Comparison of ENCODE assay signal across 9 mouse cellular contexts in the genomic region with DNA sequence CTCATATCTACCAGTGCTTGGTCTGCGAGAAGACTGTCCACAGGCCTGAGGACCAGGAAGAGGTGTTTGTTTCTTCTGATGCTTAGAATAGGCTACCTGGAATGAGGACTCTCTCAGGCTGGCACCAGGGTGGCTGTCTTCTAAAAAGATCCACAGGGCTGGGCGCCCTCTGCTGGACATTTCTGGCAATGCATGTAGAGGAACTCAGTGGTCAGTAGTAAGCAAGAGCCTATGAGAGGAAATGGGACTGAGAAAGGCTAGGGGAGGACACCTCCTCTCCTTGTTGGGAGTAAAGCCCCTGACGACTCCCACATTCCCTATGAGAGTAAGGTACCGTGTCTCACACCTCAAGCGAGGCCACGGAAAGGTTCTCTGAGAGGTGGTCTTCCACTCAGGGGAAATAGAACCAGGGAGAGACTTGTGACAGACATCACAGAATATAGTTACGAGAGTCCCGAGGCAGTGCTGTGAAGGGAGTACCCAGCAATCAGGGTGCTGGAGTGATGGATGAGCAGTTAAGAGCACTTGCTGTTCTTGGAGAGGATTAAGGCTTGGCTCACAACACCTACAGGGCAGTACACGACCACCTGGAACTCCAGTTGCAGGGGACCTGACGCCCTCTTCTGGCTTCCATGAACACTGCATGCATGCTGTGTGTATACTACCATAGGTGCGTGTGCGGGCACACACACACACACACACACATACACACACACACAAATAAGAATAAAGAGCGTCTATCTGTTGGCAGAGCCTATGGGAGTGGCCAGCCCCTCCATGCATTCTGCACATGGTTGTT. TPM values are rescaled to one million over a fixed set of nuclear protein-coding genes. Genes with fewer than 3 reads are reported as not detected.
DNase-seq lines count a peak whose midpoint lies in the region; ATAC-seq and TF ChIP-seq lines count a peak whose summit lies in the region.
"Had no signal": no experiment of that assay in that cellular context is flagged by ENCODE, and none has a peak within 500 bp of the region (broad histone marks: within the 10 kb centered on the region; RNA-seq: fewer than 3 reads in every experiment).

No protein-coding gene starts in this region.

- TF ChIP-seq POLR2A in lung, adult 2 months (IDR thresholded peaks at IDR 0.05; ENCODE audit: borderline replicate concordance, extremely low read depth, low read depth, low read length): no peak

- no peaks in the 10 kb centered on the region for H3K9me3 ChIP-seq in ES-E14 (ENCODE audit: control insufficient read depth, insufficient read depth, low read depth, low read length)
- H3K9me3 ChIP-seq in forebrain, embryonic 13.5 days (replicated peaks): no peaks in the 10 kb centered on the region
- H3K9me3 ChIP-seq: heart, embryonic 15.5 days had no signal

- no peaks in the 10 kb centered on the region for H3K36me3 ChIP-seq in ES-E14 (ENCODE audit: control insufficient read depth, insufficient read depth, low read length, poor library complexity, severe bottlenecking)
- no peaks in the 10 kb centered on the region for H3K36me3 ChIP-seq in forebrain, embryonic 13.5 days (ENCODE audit: poor library complexity, severe bottlenecking)
- H3K36me3 ChIP-seq: heart, embryonic 15.5 days had no signal

- 64% methylated on average over 13 of the region's 13 CpGs for WGBS in forebrain, embryonic 13.5 days
- WGBS in lung, adult 2 months: 58% methylated on average over 13 of the region's 13 CpGs

- H3K27ac ChIP-seq in ES-E14 (ENCODE audit: insufficient read depth, low read depth, low read length, poor library complexity, severe bottlenecking): no peak overlapping the region
- no peak overlapping the region for H3K27ac ChIP-seq in forebrain, embryonic 13.5 days
- H3K27ac ChIP-seq: heart, embryonic 15.5 days had no signal

- no peak overlapping the region for H3K4me2 ChIP-seq in forebrain, embryonic 13.5 days
- H3K4me2 ChIP-seq: heart, embryonic 15.5 days had no signal

- peak; percentile 87 for DNase-seq in ES-E14 (ENCODE audit: low read depth, low spot score)
- peak; percentile 80 for DNase-seq in c-Kit-positive CD71-positive TER-119-positive erythroid progenitor cells, embryonic 14.5 days (ENCODE audit: low spot score)
- DNase-seq in heart, postnatal 4 days: peak; percentile 89
- peak; percentile 86 for DNase-seq in layer of hippocampus, adult 11-12 months (ENCODE audit: low spot score)
- DNase-seq in lung, adult 2 months: peak; percentile 80
- DNase-seq in ovary, adult 18-20 months (ENCODE audit: low spot score): peak; percentile 30
- DNase-seq in testis, postnatal 14 days (ENCODE audit: low spot score): peak; percentile 76

- peak; percentile 77 for TF ChIP-seq CTCF in lung, adult 2 months (IDR thresholded peaks at IDR 0.05; ENCODE audit: insufficient read depth, low read length)

- in situ Hi-C loops in ES-E14 (cut with MboI; ENCODE audit: low sequenced_read_pairs in 2 of 2, unreplicated experiment in 2 of 2): no loop called here

- ATAC-seq in forebrain, embryonic 13.5 days: peak; percentile 74

- H3K9ac ChIP-seq in ES-E14 (ENCODE audit: insufficient read depth, low read depth, low read length, poor library complexity, severe bottlenecking): no peak overlapping the region
- no peak overlapping the region for H3K9ac ChIP-seq in forebrain, embryonic 13.5 days
- H3K9ac ChIP-seq: heart, embryonic 15.5 days had no signal

- H3K4me3 ChIP-seq in ES-E14 (ENCODE audit: insufficient read depth in 1 of 2, low read depth in 1 of 2, low read length in 2 of 2, poor library complexity in 1 of 2, severe bottlenecking in 1 of 2): no peak overlapping the region
- no peak overlapping the region for H3K4me3 ChIP-seq in forebrain, embryonic 13.5 days
- H3K4me3 ChIP-seq in lung, adult 2 months (replicated peaks; ENCODE audit: extremely low read depth, low read depth, low read length): no peak overlapping the region
- H3K4me3 ChIP-seq: heart, embryonic 15.5 days had no signal

- no peaks in the 10 kb centered on the region for H3K27me3 ChIP-seq in forebrain, embryonic 13.5 days
- H3K27me3 ChIP-seq: heart, embryonic 15.5 days had no signal

- no peaks in the 10 kb centered on the region for H3K4me1 ChIP-seq in ES-E14 (ENCODE audit: control insufficient read depth in 2 of 2, insufficient read depth in 2 of 2, low read length in 2 of 2, poor library complexity in 1 of 2)
- H3K4me1 ChIP-seq in forebrain, embryonic 13.5 days: no peaks in the 10 kb centered on the region
- H3K4me1 ChIP-seq in lung, adult 2 months (ENCODE audit: control insufficient read depth, insufficient read depth, low read length): no peaks in the 10 kb centered on the region
- H3K4me1 ChIP-seq: heart, embryonic 15.5 days had no signal

TF ChIP-seq in ES-E14, 5 proteins besides CTCF, POLR2A, EP300 and RAD21:
- TF ChIP-seq CHD2 (IDR thresholded peaks at IDR 0.05; ENCODE audit: low read depth, low read length) (no peak), MAFK (IDR thresholded peaks at IDR 0.05; ENCODE audit: insufficient read depth, low read depth, low read length) (no peak), ZNF384 (IDR thresholded peaks at IDR 0.05; ENCODE audit: low read depth, low read length) (no peak), ZC3H11A (IDR thresholded peaks at IDR 0.05; ENCODE audit: borderline replicate concordance, low read depth, low read length) (peak; percentile 23; the same call in 1 of the 2 replicates), HCFC1 (IDR thresholded peaks at IDR 0.05; ENCODE audit: borderline replicate concordance, insufficient read depth, low read length) (no peak)

RNA-seq across cellular contexts. Expression of a gene that starts 34.6 kb away (rescaled TPM):
- total RNA-seq in ES-E14 (2012; rRNA removed): 194 and 278 TPM in 2 replicates
- 25.9 and 31.9 TPM in 2 replicates for polyA plus RNA-seq in forebrain, embryonic 13.5 days (2015; fragmentation: Nextera tagmentation; extraction: Ambion mirVana)
- 10 to 100 TPM; 15.9 to 16.7 TPM for total RNA-seq in heart, postnatal 4 days (2021)
- 1.2 and 1.7 TPM in 2 replicates for polyA plus RNA-seq in lung, adult 2 months (2012; rRNA removed)

RNA-seq across cellular contexts. Expression of a gene that starts 41.1 kb away (rescaled TPM):
- 6.5 and 6.6 TPM in 2 replicates for total RNA-seq in ES-E14 (2012; rRNA removed)
- polyA plus RNA-seq in forebrain, embryonic 13.5 days (2015; fragmentation: Nextera tagmentation; extraction: Ambion mirVana): 12.5 and 14.0 TPM in 2 replicates
- total RNA-seq in heart, postnatal 4 days (2021): 10 to 100 TPM; 14.2 to 15.7 TPM
- polyA plus RNA-seq in lung, adult 2 months (2012; rRNA removed): 12.2 and 16.4 TPM in 2 replicates

Comparison
In these comparisons a context has a peak if more than half of its experiments do, and no peak if none do; other contexts are left out.
1. DNase-seq: peak in every context shown above with its lines; median percentile 89 in heart, postnatal 4 days; 87 in ES-E14; 86 in layer of hippocampus, adult 11-12 months; 80 in c-Kit-positive CD71-positive TER-119-positive erythroid progenitor cells, embryonic 14.5 days; 80 in lung, adult 2 months; 76 in testis, postnatal 14 days; 30 in ovary, adult 18-20 months.
2. RNA of a gene that starts 34.6 kb away (total RNA-seq): 194 to 278 TPM in ES-E14; 15.9 to 16.7 TPM in heart, postnatal 4 days; every median in the first group is over 10 times any median in the second.